Mouse (Mus musculus): Measurements from ENCODE around the gene Ak5.

DNA sequence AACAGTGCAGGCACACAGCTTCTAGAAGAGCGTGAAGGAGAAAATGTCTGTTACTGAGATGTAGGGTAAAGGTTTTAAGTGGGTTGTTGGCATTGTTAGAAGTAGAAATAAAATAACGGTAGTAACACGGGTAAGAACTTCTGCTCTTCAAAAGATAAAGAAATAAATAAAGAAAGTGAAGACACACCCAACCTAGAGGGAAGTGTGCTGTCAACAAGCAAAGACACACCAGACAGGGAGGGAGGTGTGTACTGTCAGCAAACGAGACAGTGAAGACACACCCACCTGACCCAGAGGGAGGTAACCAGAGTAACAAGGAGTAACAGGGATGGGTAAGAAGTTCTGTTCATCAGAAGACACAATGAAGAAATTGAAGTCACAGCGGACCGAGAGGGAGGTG lies 6.5 kb upstream of the Ak5 start:
- TF ChIP-seq POLR2A (IDR thresholded peaks at IDR 0.05; ENCODE audit: low read depth, low read length) (no peak), MAX (IDR thresholded peaks at IDR 0.05; ENCODE audit: low read length) (no peak), CTCF (conservative IDR thresholded peaks at IDR 0.05 in 1 of 2, IDR thresholded peaks at IDR 0.05 in 1 of 2; ENCODE audit: low read depth in 2 of 2, low read length in 2 of 2) (no peak), ZKSCAN1 (IDR thresholded peaks at IDR 0.05; ENCODE audit: borderline replicate concordance, low read depth, low read length) (no peak), EP300 (IDR thresholded peaks at IDR 0.05; ENCODE audit: low read length) (no peak), UBTF (IDR thresholded peaks at IDR 0.05; ENCODE audit: low read depth, low read length) (no peak), ZC3H11A (IDR thresholded peaks at IDR 0.05; ENCODE audit: low read depth, low read length) (no peak), RAD21 (IDR thresholded peaks at IDR 0.05; ENCODE audit: low read depth, low read length) (no peak), CHD1 (IDR thresholded peaks at IDR 0.05; ENCODE audit: low read depth, low read length) (no peak)

All from CH12.LX (cell line).